Mouse (Mus musculus) lung, embryonic 16.5 days (tissue): ENCODE measurements around the gene Setd6. TPM values are rescaled to one million over a fixed set of nuclear protein-coding genes. Genes with fewer than 3 reads are reported as not detected.

Experiments
- ATAC-seq: fragments of 200-750 bp; cut with Nextera tagmentation; 2 replicates; pipeline ENCODE4 v1.8.0; 2017; ENCODE audit warnings: low read depth, mild to moderate bottlenecking, moderate library complexity
- H3K27ac ChIP-seq: fragments of 300-500 bp; sonication (generic); 2 replicates; pipeline ENCODE4 v1.5.1; 2014; ENCODE audit warnings: mild to moderate bottlenecking, control low read depth, low read length
- H3K27me3 ChIP-seq: fragments of 300-500 bp; sonication (generic); 2 replicates; pipeline ENCODE4 v1.6.1; 2014; ENCODE audit warnings: low read depth, low read length, mixed read lengths; ENCODE audit not compliant: control insufficient read depth, insufficient read depth
- H3K36me3 ChIP-seq: fragments of 300-500 bp; sonication (generic); 2 replicates; pipeline ENCODE4 v1.6.1; 2014; ENCODE audit warnings: low read length; ENCODE audit not compliant: control insufficient read depth, insufficient read depth
- H3K4me1 ChIP-seq: fragments of 300-500 bp; sonication (generic); replicated peaks from 2 replicates; pipeline ENCODE4 v1.6.1; 2014; ENCODE audit warnings: low read length, mixed read lengths; ENCODE audit not compliant: control insufficient read depth, insufficient read depth
- H3K4me2 ChIP-seq: fragments of 300-500 bp; sonication (generic); 2 replicates; pipeline ENCODE4 v1.6.1; 2014; ENCODE audit warnings: low read depth, low read length, control low read depth
- H3K4me3 ChIP-seq: fragments of 300-500 bp; sonication (generic); 2 replicates; pipeline ENCODE4 v1.5.1; 2014; ENCODE audit warnings: mild to moderate bottlenecking, low read length, control low read depth
- H3K9ac ChIP-seq: fragments of 300-500 bp; sonication (generic); 2 replicates; pipeline ENCODE4 v1.6.1; 2014; ENCODE audit warnings: low read length, control low read depth
- H3K9me3 ChIP-seq: fragments of 300-500 bp; sonication (generic); 2 replicates; pipeline ENCODE4 v1.6.1; 2016; ENCODE audit warnings: low read length; ENCODE audit not compliant: control insufficient read depth
- WGBS: fragments of 180-500 bp; shearing (Covaris S2); extraction: QIAGEN DNeasy Blood & Tissue Kit; methylation state at CpG from one replicate; pipeline ENCODE4 v1.1.7; 2014; 5-methylcytosine and 5-hydroxymethylcytosine counted together
- polyA plus RNA-seq: library from polyadenylated mRNA; unstranded; fragments of >200 nt; fragmentation: Nextera tagmentation; extraction: Ambion mirVana; gene quantifications from 2 replicates; pipeline ENCODE4 v1.2.1, GENCODE M21; 2015

Gene Setd6
- polyA plus RNA-seq, 1 experiment from 2014 or later: 14.3 TPM

DNA sequence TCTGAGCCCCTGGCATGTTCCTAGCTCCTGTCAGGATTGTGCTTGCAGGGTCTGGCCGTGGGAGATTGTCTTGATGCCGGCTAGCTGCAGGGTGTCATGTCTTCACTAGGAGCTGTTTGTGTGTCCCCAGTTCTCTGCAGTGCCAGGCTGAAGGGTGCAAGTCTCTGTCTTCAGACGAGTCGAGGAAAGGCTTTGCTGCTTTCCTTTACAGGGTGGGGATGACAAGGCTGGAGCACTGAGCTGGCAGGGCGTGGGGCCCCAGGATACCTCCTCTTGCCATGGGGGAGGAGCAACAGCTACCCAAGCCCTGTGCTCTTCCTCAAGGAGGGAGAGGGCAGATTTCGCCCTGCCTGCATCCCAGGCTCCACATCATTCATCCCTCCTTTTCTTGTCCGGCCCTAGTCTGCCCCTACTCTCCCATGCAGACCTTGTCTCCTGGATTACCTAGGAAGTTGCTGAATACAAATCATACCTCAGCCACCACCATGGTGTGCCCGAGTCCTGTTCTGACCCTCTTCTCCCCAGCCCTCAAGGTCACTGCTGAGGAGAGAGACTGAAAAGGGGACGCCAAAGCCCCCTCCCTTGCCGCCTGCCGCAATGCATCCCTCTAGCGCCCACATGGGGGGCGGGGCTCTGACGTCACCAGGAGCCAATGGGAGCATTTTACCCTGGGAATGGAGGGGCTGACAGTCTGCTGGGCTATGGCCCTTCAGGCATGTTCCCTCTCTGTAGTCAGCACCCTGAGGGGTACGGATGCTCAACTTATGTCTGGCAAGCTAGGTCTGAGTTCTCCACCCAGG, 12.0 kb upstream of the Setd6 start:
- Histone ChIP-seq H3K4me2 (peak overlapping the region; percentile 74), H3K4me3 (peak overlapping the region; percentile 51), H3K9ac (peak overlapping the region; percentile 52), H3K9me3 (no peaks in the 10 kb centered on the region), H3K36me3 (no peaks in the 10 kb centered on the region), H3K27me3 (0 out of 2 replicates have a peak, but pooled peaks cover 2% of the 10 kb centered on the region), H3K4me1 (peaks cover 11% of the 10 kb centered on the region), H3K27ac (no peak overlapping the region)
- WGBS: 3% methylated on average over 15 of the region's 15 CpGs
- ATAC-seq: no peak

DNA sequence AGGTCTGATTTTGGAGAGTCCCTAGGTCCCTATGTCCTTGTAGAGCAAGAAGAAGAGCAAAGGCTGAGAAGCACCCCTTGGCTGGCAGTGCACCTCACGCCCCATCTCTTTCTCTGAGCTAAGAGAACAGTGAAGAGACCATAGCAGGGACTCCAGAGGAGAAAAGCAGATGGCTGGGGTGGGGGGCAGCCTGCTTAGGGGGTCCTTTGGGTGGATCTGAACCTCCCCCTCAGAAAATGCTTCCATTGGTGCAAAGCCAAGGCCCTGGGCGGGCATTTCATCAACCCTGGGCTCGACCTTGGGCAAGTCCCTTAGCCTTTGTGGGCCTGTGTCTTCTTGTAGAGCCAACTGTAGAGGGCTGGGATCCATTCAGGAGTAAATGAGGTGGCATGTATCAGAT, 11.1 kb upstream of the Setd6 start:
- H3K4me2 ChIP-seq: no peak overlapping the region
- no peak overlapping the region for H3K4me3 ChIP-seq

DNA sequence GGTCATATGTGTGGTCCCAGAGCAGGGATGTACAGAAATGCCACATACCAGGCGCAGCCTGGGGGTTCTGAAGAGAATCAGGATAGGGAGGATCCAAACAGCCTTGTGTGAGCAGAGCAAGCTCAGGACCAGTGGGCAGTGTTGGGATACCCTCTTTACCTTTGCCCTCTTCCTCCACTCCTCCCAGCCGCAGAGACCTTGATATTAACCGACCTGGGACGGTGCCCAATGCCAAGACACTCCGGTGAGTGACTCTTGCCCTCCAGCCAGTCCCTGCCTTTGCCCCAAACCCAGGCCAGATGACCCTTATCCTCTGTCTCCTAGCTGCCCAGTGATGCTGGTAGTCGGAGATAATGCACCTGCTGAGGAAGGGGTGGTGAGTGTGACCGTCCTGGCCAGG, 6.1 kb upstream of the Setd6 start:
- ATAC-seq: no peak
- H3K4me3 ChIP-seq: no peak overlapping the region
- H3K4me1 ChIP-seq: peaks cover 7% of the 10 kb centered on the region
- H3K36me3 ChIP-seq: no peaks in the 10 kb centered on the region
- 85% methylated on average over 7 of the region's 7 CpGs for WGBS
- H3K4me2 ChIP-seq: no peak overlapping the region
- H3K27ac ChIP-seq: no peak overlapping the region
- H3K9ac ChIP-seq: no peak overlapping the region
- H3K9me3 ChIP-seq: no peaks in the 10 kb centered on the region
- no peaks in the 10 kb centered on the region for H3K27me3 ChIP-seq

More for the DNA sequence above, 11.1 kb upstream of the Setd6 start:
- ATAC-seq: no peak
- Histone ChIP-seq H3K36me3 (no peaks in the 10 kb centered on the region), H3K27me3 (0 out of 2 replicates have a peak, but pooled peaks cover 2% of the 10 kb centered on the region), H3K27ac (no peak overlapping the region), H3K9me3 (no peaks in the 10 kb centered on the region), H3K9ac (no peak overlapping the region), H3K4me1 (peaks cover 11% of the 10 kb centered on the region)
- 94% methylated on average over 3 of the region's 3 CpGs for WGBS

DNA sequence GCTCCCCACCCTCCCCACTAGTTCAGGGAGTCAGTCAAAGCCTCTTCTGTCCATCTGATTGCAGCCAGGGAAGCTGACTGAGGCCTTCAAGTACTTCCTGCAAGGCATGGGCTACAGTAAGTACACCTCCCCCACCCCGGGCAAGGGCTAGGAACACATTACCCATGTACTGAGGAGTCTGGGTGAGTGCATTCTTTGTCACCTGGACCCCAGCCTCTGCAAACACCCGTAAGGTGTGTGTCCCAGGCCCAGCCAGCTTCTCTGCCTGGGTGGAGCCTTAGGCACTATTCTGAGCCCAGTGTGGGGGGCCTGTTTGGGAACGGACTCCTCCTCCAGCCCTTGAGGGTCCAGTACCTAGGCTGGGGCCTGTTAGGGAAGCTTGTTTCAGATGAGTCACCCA, 4.7 kb upstream of the Setd6 start:
- peak overlapping the region; percentile 84 for H3K27ac ChIP-seq
- peak; percentile 73 for ATAC-seq
- no peak overlapping the region for H3K9ac ChIP-seq
- no peak overlapping the region for H3K4me2 ChIP-seq
- WGBS: 36% methylated on average over 3 of the region's 3 CpGs
- no peaks in the 10 kb centered on the region for H3K9me3 ChIP-seq
- no peaks in the 10 kb centered on the region for H3K36me3 ChIP-seq
- peaks cover 10% of the 10 kb centered on the region for H3K4me1 ChIP-seq
- no peaks in the 10 kb centered on the region for H3K27me3 ChIP-seq
- H3K4me3 ChIP-seq: no peak overlapping the region

DNA sequence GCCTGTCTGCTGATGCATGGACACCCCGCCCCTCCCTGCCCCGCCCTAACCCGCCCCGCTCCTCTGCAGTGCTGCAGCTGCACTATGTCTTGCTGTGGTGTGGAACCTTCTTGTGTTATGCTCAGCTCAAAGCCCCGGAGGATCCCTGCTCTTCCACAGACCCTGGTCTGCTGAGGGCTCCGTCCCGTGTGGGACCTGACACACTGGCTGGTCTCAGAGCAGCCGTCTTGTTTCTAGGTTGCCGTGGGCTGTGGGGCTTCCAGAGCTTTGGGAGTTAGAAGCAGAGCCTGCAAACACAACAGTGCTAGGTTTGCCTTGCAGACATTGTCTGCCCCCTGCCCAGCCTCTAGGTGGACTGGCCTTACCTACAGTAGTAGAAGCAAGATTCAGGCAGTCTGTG, 3.3 kb upstream of the Setd6 start:
- H3K4me1 ChIP-seq: peaks cover 19% of the 10 kb centered on the region
- 79% methylated on average over 9 of the region's 9 CpGs for WGBS
- H3K4me2 ChIP-seq: no peak overlapping the region
- no peaks in the 10 kb centered on the region for H3K27me3 ChIP-seq
- no peaks in the 10 kb centered on the region for H3K9me3 ChIP-seq
- H3K4me3 ChIP-seq: no peak overlapping the region
- no peak for ATAC-seq
- H3K36me3 ChIP-seq: no peaks in the 10 kb centered on the region
- no peak overlapping the region for H3K9ac ChIP-seq
- H3K27ac ChIP-seq: no peak overlapping the region

DNA sequence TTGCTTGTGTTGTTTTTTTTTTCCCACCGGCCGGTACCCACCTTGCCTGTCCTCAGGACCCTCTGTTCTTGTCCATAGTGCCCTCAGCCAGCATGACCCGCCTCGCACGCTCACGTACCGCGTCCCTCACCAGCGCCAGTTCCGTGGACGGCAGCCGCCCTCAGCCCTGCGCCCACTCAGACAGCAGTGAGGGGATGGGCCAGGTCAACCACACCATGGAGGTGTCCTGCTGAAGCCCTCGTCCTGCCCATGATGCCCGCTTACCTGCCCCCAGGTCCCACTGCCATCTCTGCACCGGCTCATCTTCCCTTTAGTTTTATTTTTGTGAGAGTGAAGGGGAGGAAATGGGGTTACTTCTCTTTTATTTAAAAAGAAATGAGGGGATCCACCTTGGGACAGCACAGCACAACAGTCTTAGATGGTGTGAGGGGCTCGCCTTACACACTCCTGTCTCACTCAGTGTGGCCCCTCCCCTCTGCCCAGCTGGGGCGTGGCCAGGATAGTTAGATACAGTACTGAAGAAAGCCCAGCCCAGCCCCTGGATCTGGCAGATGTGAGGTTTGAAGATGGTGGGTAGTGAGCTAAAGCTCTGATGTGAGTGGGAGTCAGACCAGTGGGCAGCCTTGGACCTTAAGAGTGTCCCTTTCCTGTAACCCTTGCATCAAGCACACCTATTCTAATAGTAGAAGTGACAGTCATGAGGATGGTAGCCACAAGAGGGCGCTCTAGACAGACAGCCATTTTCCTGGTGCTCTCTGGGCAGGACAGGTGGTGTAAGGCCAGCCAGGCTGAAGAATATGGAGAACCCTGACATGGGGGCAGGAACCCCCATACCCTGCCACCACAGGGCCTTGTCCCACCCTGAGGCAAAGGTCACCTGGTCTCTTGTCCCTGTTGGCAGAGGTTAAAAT, 2.3 kb upstream of the Setd6 start:
- Histone ChIP-seq H3K4me3 (no peak overlapping the region), H3K4me2 (no peak overlapping the region), H3K9ac (no peak overlapping the region), H3K27me3 (no peaks in the 10 kb centered on the region), H3K27ac (no peak overlapping the region), H3K9me3 (no peaks in the 10 kb centered on the region), H3K36me3 (peaks cover 1% of the 10 kb centered on the region), H3K4me1 (peaks cover 19% of the 10 kb centered on the region)
- 73% methylated on average over 19 of the region's 19 CpGs for WGBS
- ATAC-seq: no peak

DNA sequence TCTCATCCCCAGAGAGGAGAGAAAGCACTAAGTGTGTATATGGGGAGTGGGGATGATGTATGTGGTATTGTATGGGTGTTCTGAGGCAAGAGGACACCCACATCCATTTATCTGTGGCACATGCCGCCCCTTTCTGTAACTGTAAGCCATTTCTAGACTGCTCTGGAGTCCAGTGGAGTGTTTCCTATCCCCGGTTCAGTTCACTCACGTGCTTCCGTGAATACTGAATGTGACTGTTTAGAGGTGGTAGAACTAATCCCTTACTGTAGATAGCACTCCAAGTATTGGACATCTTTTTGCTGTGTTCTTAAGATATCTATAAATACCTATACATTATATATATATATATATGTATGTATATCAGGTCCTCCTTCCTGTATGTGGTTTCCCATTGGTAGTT, 1.3 kb upstream of the Setd6 start:
- no peak overlapping the region for H3K4me2 ChIP-seq
- H3K36me3 ChIP-seq: peaks cover 11% of the 10 kb centered on the region
- no peak overlapping the region for H3K4me3 ChIP-seq
- H3K27ac ChIP-seq: no peak overlapping the region
- no peaks in the 10 kb centered on the region for H3K9me3 ChIP-seq
- H3K4me1 ChIP-seq: peaks cover 19% of the 10 kb centered on the region
- ATAC-seq: no peak
- H3K9ac ChIP-seq: no peak overlapping the region
- no peaks in the 10 kb centered on the region for H3K27me3 ChIP-seq
- WGBS: 83% methylated on average over 4 of the region's 4 CpGs

DNA sequence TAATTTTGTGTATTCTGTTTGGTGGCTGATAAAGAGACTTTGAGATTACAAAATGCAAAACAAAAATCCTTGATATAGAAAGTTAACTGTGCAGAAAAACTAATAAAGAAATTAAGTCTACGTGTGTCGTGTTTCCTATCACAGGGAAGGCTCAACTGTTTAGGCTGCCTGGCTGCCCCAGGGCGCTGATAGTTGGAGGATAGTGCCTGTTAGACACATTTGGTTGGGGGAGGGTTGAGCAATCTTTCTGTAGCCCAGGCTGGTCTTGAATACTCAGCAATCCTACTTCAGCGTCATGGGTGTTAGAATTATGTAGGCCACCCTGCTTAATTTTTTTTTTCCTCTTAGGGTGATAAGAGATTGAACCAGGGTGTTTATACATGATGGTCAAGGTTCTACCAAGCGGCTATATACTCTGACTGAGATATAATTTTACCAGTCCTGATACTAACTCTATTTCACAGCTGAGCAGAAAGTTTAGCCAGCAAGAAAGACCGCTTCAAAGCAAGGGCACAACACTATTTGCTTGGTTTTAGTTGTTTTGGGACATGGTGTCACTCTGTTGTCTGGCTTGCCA, 756 bp upstream of the Setd6 start:
- Histone ChIP-seq H3K36me3 (peaks cover 14% of the 10 kb centered on the region), H3K27me3 (no peaks in the 10 kb centered on the region), H3K4me2 (peak overlapping the region; percentile 70), H3K4me1 (peaks cover 19% of the 10 kb centered on the region), H3K27ac (no peak overlapping the region), H3K9me3 (no peaks in the 10 kb centered on the region), H3K9ac (peak overlapping the region; percentile 81), H3K4me3 (peak overlapping the region; percentile 88)
- 82% methylated on average over 6 of the region's 6 CpGs for WGBS
- no peak for ATAC-seq
